Mouse (Mus musculus) neural tube, postnatal 0 days (tissue): ENCODE measurements around the gene Krt90. TPM values are rescaled to one million over a fixed set of nuclear protein-coding genes. Genes with fewer than 3 reads are reported as not detected.

Experiments
- microRNA-seq: library from miRNA; unstranded; fragments of <30 nt; microRNA quantifications from one replicate; pipeline ENCODE4, GENCODE M21; 2016
- polyA plus RNA-seq: library from polyadenylated mRNA; unstranded; fragments of >200 nt; fragmentation: Nextera tagmentation; extraction: Ambion mirVana; gene quantifications from 2 replicates; pipeline ENCODE4 v1.2.1, GENCODE M21; 2015

Gene Krt90
- 0.11 and 0.28 TPM in 2 replicates for polyA plus RNA-seq

DNA sequence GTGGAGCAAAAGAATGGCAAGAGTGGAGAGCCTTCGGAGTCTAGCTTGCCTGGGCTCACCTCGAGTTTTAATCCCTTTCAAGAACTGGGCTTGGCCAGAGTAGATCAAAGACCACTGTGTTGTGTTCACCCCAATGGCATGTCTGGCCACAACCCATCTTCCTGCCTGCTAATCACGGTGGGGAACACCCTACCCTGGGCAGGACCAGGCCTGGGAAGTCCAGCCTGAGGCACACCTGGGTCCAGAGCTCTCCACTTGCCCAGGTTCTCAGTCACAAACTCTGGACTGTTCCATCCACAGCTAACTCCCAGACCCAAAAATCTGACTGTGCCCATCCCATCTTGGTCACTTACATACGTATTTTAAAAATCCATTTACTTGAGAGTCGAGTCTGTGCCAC is at the start of gene Krt90:
Krt90 (minus strand) TSS at position 101 of the 400 bp plus-strand sequence.

DNA sequence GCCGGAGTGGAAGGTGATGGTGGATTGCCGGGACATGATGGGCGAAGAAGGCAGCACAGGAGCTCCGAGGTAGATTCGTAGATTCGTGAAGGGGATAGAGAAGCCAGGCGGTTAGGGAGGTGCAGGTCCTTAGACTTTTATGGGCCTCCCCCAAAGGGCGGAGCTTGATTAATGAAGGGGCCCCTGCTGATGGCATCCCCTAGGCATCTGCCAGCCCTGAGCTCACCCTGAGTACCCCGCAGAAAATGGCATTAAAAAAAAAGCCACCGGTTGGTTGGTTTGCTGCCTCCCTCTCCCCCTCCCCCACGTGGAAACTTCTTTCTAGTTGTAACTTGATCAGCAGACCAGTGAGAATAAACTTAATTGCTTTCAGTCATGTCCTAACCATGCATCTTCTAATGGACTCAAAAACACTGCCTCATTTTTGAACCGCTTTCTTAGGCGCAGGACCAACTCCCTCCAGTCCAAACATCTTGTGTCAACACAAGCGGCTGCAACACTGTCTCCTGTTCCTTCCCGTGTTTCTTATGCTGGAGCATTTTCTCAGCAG is 11.1 kb upstream of the Krt90 start, which contains the start of gene Krt75:
Krt75 (minus strand) TSS at position 109 of the 550 bp plus-strand sequence.

DNA sequence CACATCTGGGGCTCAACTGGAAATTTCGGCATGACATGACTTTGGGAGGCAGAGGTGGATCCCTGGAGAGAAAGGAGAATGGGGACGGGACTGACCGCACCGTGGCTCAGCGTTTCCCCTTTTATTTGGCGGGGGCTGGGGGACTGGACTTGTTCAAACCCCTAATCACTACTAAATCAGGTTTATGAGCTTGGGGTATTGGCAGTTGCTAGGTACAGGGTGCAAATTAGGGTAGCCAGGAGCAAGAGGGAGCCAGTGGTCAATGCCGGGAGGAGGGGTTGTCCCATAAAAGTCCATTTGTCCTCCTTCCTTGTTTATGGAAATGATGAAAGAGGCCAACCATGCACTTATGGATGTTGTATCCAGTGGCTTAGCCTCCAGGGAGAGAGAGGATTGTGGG is 12.2 kb downstream of the Krt90 start, which contains the start of gene Krt82:
Krt82 (minus strand) TSS at position 101 of the 400 bp plus-strand sequence.

DNA sequence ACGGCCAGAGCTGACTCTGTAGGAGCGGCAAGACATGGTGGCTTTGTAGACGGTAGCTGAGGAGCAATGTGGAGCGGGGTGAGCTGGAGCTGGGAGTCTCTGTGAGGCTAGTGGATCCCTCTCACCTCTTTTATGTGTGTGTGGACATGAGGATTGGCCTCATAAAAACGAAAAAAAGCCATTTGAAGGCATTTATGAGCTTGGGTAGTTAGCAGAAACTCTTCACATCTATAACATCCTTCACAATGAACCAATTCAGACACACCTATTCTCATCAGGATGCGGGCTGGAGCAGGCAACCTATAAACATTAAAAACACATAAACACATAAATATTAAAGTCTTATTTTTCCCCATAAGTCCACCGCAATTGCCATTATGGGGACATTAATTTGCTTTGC is 30.0 kb downstream of the Krt90 start, which contains the start of gene Krt84:
Krt84 (minus strand) TSS at position 101 of the 400 bp plus-strand sequence.

DNA sequence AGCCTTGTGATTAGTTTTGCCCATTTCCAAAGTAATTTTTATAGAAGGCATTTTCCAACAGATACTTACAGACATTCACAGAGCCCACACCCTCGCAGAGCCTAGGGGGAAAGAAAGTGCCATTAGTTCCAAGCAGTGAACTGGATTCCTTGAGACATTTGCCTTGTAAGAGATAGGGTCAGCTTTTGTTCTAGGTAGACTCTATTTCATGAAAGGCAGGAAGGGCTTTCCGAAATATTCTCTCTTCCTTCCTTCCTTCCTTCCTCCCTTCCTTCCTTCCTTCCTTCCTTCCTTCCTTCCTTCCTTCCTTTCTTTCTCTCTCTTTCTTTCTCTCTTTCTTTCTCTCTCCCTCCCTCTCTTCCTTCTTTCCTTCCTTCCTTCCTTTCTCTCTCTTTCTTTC is 45.6 kb downstream of the Krt90 start, which contains the start of gene Gm49425:
Gm49425 (minus strand) TSS at position 101 of the 400 bp plus-strand sequence.

Small RNA genes within 50 kb of the gene (microRNA-seq; reads per million reads assigned to microRNA genes)
- gene Gm44393 (not detected), gene Gm44460 (not detected)

Other genes starting within 250 kb of the Krt90 start
- gene Krt80, start 192.8 kb downstream of the Krt90 start, polyA plus RNA-seq: 0.58 and 0.74 TPM in 2 replicates
- gene Krt7, start 151.9 kb downstream of the Krt90 start, polyA plus RNA-seq: 0.19 and 0.37 TPM in 2 replicates
- 1.1 and 1.2 TPM in 2 replicates for gene Krt87, start 124.1 kb downstream of the Krt90 start, polyA plus RNA-seq
- not detected in 2 replicates for gene Krt88, start 115.2 kb downstream of the Krt90 start, polyA plus RNA-seq
- gene Krt81, start 99.2 kb downstream of the Krt90 start, polyA plus RNA-seq: not detected in 2 replicates
- gene Krt86, start 89.5 kb downstream of the Krt90 start, polyA plus RNA-seq: 0.13 and 0.14 TPM in 2 replicates
- gene Krt83, start 71.4 kb downstream of the Krt90 start, polyA plus RNA-seq: not detected in 2 replicates
- 0.45 and 0.79 TPM in 2 replicates for gene Gm49425, start 45.7 kb downstream of the Krt90 start, polyA plus RNA-seq
- gene Krt84, start 30.1 kb downstream of the Krt90 start, polyA plus RNA-seq: 0.05 TPM in 1 of 2 replicates, not detected in the other
- not detected in 2 replicates for gene Krt82, start 12.3 kb downstream of the Krt90 start, polyA plus RNA-seq
- gene Krt75, start 11.0 kb upstream of the Krt90 start, polyA plus RNA-seq: 0.24 and 0.31 TPM in 2 replicates
- not detected in 2 replicates for gene Gm5414, start 65.2 kb upstream of the Krt90 start, polyA plus RNA-seq
- gene Gm5478, start 84.4 kb upstream of the Krt90 start, polyA plus RNA-seq: not detected in 2 replicates
- gene Krt6b, start 117.3 kb upstream of the Krt90 start, polyA plus RNA-seq: not detected in 2 replicates
- gene Krt6a, start 131.4 kb upstream of the Krt90 start, polyA plus RNA-seq: not detected in 2 replicates
- gene Krt5, start 149.9 kb upstream of the Krt90 start, polyA plus RNA-seq: 0.12 and 0.17 TPM in 2 replicates
- 0.64 and 0.95 TPM in 2 replicates for gene Krt71, start 180.2 kb upstream of the Krt90 start, polyA plus RNA-seq
- not detected in 2 replicates for gene Krt72, start 223.5 kb upstream of the Krt90 start, polyA plus RNA-seq
- gene Krt73, start 239.4 kb upstream of the Krt90 start, polyA plus RNA-seq: 0.37 and 0.65 TPM in 2 replicates